Mouse (Mus musculus) kidney, postnatal 0 days (tissue): ENCODE data around the gene Slc39a8. TPM values are rescaled to one million over a fixed set of nuclear protein-coding genes. Genes with fewer than 3 reads are reported as not detected.

Experiments used
- ATAC-seq: fragments of 200-750 bp; cut with Nextera tagmentation; replicated peaks from 2 replicates; pipeline ENCODE4 v1.8.0; 2017; ENCODE audit warnings: low read depth, moderate number of reproducible peaks, moderate TSS enrichment, moderate library complexity; ENCODE audit not compliant: low FRiP score
- DNase-seq: peaks from one replicate; pipeline ENCODE4 v3.0.0-alpha.2; 2016; ENCODE audit warnings: low spot score
- H3K27ac ChIP-seq: fragments of 300-500 bp; sonication (generic); 2 replicates; pipeline ENCODE4 v1.5.1; 2014; ENCODE audit warnings: mild to moderate bottlenecking
- H3K27me3 ChIP-seq: fragments of 300-500 bp; sonication (generic); 2 replicates; pipeline ENCODE4 v1.6.1; 2014; ENCODE audit warnings: low read length, mixed read lengths; ENCODE audit not compliant: insufficient read depth
- H3K36me3 ChIP-seq: fragments of 300-500 bp; sonication (generic); 2 replicates; pipeline ENCODE4 v1.6.1; 2014; ENCODE audit warnings: low read length, mixed read lengths; ENCODE audit not compliant: insufficient read depth
- H3K4me1 ChIP-seq: fragments of 300-500 bp; sonication (generic); replicated peaks from 2 replicates; pipeline ENCODE4 v1.6.1; 2014; ENCODE audit warnings: antibody characterized with exemption, low read length, mixed read lengths; ENCODE audit not compliant: insufficient read depth
- H3K4me2 ChIP-seq: fragments of 300-500 bp; sonication (generic); 2 replicates; pipeline ENCODE4 v1.6.1; 2014; ENCODE audit warnings: mild to moderate bottlenecking, low read length, moderate library complexity, mixed read lengths
- H3K4me3 ChIP-seq: fragments of 300-500 bp; sonication (generic); replicated peaks from 2 replicates; pipeline ENCODE4 v1.5.1; 2014; ENCODE audit warnings: low read depth, low read length
- H3K9ac ChIP-seq: fragments of 300-500 bp; sonication (generic); 2 replicates; pipeline ENCODE4 v1.6.1; 2014; ENCODE audit warnings: low read depth, low read length
- H3K9me3 ChIP-seq: fragments of 300-500 bp; sonication (generic); replicated peaks from 2 replicates; pipeline ENCODE4 v1.6.1; 2016; ENCODE audit warnings: low read length, inconsistent platforms, mixed read lengths
- CTCF ChIP-seq: IDR thresholded peaks from 2 replicates; pipeline ENCODE4 v1.5.1; 2016; ENCODE audit warnings: antibody characterized with exemption, low read depth, mild to moderate bottlenecking, moderate library complexity
- WGBS: fragments of 180-500 bp; shearing (Covaris S2); extraction: QIAGEN DNeasy Blood & Tissue Kit; methylation state at CpG from one replicate; pipeline ENCODE4 v1.1.7; 2014; 5-methylcytosine and 5-hydroxymethylcytosine counted together
- polyA plus RNA-seq: library from polyadenylated mRNA; unstranded; fragments of >200 nt; fragmentation: Nextera tagmentation; extraction: Ambion mirVana; gene quantifications from 2 replicates; pipeline ENCODE4 v1.2.1, GENCODE M21; 2015

Gene Slc39a8
- polyA plus RNA-seq, 1 experiment from 2014 or later, result 25.0 TPM

- H3K36me3 ChIP-seq, result no peaks in the 10 kb centered on the region
- no peak overlapping the region for H3K27ac ChIP-seq
- 61% methylated on average over 5 of the region's 5 CpGs for WGBS
- TF ChIP-seq CTCF, result no peak
- H3K4me2 ChIP-seq, result no peak overlapping the region
- H3K9me3 ChIP-seq, result no peaks in the 10 kb centered on the region
- H3K4me3 ChIP-seq, result no peak overlapping the region
- no peaks in the 10 kb centered on the region for H3K27me3 ChIP-seq
- no peak overlapping the region for H3K9ac ChIP-seq
- DNase-seq (no peak), ATAC-seq (no peak)
- H3K4me1 ChIP-seq, result no peaks in the 10 kb centered on the region
Observed at GRCm38 (mm10) chr3:135918566-135919180, 93.6 kb downstream of the Slc39a8 start.

- TF ChIP-seq CTCF, result no peak
- ATAC-seq (no peak), DNase-seq (no peak)
- Histone ChIP-seq H3K27ac (no peak overlapping the region), H3K4me1 (no peaks in the 10 kb centered on the region), H3K9ac (no peak overlapping the region), H3K27me3 (no peaks in the 10 kb centered on the region), H3K36me3 (no peaks in the 10 kb centered on the region), H3K4me3 (no peak overlapping the region), H3K9me3 (no peaks in the 10 kb centered on the region), H3K4me2 (no peak overlapping the region)
- 69% methylated on average over 4 of the region's 4 CpGs for WGBS
Observed at GRCm38 (mm10) chr3:135919305-135919704, 94.2 kb downstream of the Slc39a8 start.

DNA sequence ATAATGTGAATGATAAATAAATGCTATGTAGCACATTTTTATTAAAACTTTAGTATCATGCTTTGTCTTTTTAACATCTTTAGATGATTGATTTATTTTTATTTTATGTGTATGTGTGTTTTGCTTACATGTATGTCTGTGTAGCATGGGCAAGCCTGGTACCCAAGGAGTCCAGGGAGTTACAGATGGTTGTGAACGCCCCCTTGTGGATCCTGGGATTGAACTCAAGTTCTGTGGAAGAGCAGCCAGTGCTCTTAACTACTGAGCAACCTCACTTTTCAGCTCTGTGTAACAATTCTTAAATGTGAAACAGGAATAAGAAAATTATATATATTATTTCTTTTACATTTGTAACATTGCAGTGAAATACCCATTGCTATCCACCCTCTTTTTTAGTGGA, 101.7 kb downstream of the Slc39a8 start:
- H3K27ac ChIP-seq, result no peak overlapping the region
- no peak overlapping the region for H3K4me3 ChIP-seq
- TF ChIP-seq CTCF, result peak; percentile 3; the same call in 1 of the 2 replicates
- DNase-seq (no peak), ATAC-seq (no peak)
- H3K9ac ChIP-seq, result no peak overlapping the region
- H3K4me2 ChIP-seq, result no peak overlapping the region
- H3K4me1 ChIP-seq, result no peaks in the 10 kb centered on the region
- 56% methylated on average over 1 of the region's 1 CpGs for WGBS
- H3K27me3 ChIP-seq, result no peaks in the 10 kb centered on the region
- H3K9me3 ChIP-seq, result no peaks in the 10 kb centered on the region
- no peaks in the 10 kb centered on the region for H3K36me3 ChIP-seq

DNA sequence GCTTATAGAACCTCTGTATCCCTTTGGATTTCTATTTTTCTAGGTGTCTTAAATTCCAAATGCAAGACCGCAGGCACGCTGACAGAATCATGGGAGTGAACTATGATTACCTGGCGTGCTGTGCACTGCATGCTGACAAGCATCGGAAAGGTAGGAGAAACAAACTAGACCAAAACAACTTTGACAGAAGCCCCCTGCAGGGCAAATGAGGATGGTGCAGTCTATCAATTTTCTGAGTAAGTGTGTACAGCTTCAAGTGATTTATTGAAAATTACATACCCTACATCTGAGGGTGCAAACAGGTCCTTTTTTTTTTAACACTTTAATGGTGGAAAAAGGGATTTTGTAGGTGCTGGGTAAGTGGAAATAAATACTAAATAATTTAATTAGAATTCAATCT, 103.1 kb downstream of the Slc39a8 start:
- no peak overlapping the region for H3K4me2 ChIP-seq
- H3K4me1 ChIP-seq, result no peaks in the 10 kb centered on the region
- H3K27ac ChIP-seq, result no peak overlapping the region
- TF ChIP-seq CTCF, result peak; percentile 49
- H3K9ac ChIP-seq, result no peak overlapping the region
- no peak overlapping the region for H3K4me3 ChIP-seq
- no peaks in the 10 kb centered on the region for H3K27me3 ChIP-seq
- WGBS, result 78% methylated on average over 4 of the region's 4 CpGs
- DNase-seq (no peak), ATAC-seq (no peak)
- H3K36me3 ChIP-seq, result no peaks in the 10 kb centered on the region
- H3K9me3 ChIP-seq, result no peaks in the 10 kb centered on the region

DNA sequence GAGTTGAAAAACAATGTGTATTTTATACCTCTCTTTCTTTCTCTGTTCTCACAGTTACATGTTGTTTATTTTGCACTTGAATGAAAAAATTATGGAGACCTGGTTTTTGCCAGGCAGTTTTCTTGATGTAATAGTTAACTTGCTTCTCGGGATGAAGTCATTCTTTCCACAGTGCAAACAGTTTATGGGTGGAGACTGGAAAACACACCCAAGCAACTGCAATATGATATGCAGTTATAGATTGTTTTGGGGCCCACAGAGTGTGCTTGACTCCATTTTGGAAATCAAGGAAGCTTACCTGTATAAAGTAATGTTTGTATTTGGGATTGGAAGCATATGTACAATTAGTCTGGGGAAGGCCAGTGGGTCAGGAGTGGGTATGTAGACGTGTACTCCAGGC, 112.4 kb downstream of the Slc39a8 start:
- Histone ChIP-seq H3K4me1 (no peaks in the 10 kb centered on the region), H3K9ac (no peak overlapping the region), H3K4me2 (no peak overlapping the region), H3K36me3 (no peaks in the 10 kb centered on the region), H3K27ac (no peak overlapping the region), H3K9me3 (no peaks in the 10 kb centered on the region), H3K4me3 (no peak overlapping the region), H3K27me3 (no peaks in the 10 kb centered on the region)
- no peak for TF ChIP-seq CTCF
- DNase-seq (no peak), ATAC-seq (no peak)
- 67% methylated on average over 2 of the region's 2 CpGs for WGBS

Other genes starting within 250 kb of the Slc39a8 start
- gene Nfkb1, start 133.7 kb upstream of the Slc39a8 start, polyA plus RNA-seq, result 18.1 and 19.3 TPM in 2 replicates